ENCODE assay signal across 29 mouse cellular contexts in genomic region chr12:3246091-3246490, GRCm38 (mm10).
DNase-seq lines count a peak whose midpoint lies in the region; ATAC-seq and TF ChIP-seq lines count a peak whose summit lies in the region.
"Had no signal": no experiment of that assay in that cellular context is flagged by ENCODE, and none has a peak within 500 bp of the region (broad histone marks: within the 10 kb centered on the region; RNA-seq: fewer than 3 reads in every experiment).

No protein-coding gene starts in this region.

- TF ChIP-seq EP300 in stomach, postnatal 0 days (optimal IDR thresholded peaks at IDR 0.05): no peak

- H3K27me3 ChIP-seq in hindbrain, embryonic 13.5 days: no peaks in the 10 kb centered on the region
- no peaks in the 10 kb centered on the region for H3K27me3 ChIP-seq in hindbrain, embryonic 11.5 days (ENCODE audit: control insufficient read depth, insufficient read depth, low read length)
- H3K27me3 ChIP-seq in midbrain, embryonic 11.5 days (ENCODE audit: control insufficient read depth, insufficient read depth, low read length): no peaks in the 10 kb centered on the region
- H3K27me3 ChIP-seq in midbrain, embryonic 14.5 days (ENCODE audit: control insufficient read depth, insufficient read depth, low read length): no peaks in the 10 kb centered on the region
- H3K27me3 ChIP-seq in midbrain, postnatal 0 days (ENCODE audit: insufficient read depth, low read length): no peaks in the 10 kb centered on the region
- H3K27me3 ChIP-seq in stomach, postnatal 0 days (ENCODE audit: control insufficient read depth, insufficient read depth, low read length): no peaks in the 10 kb centered on the region
- H3K27me3 ChIP-seq: embryonic facial prominence, embryonic 13.5 days; heart, embryonic 15.5 days; hindbrain, embryonic 15.5 days; intestine, embryonic 15.5 days; liver, embryonic 13.5 days had no signal

- TF ChIP-seq CTCF in midbrain, postnatal 0 days (IDR thresholded peaks at IDR 0.05): no peak
- no peak for TF ChIP-seq CTCF in stomach, postnatal 0 days (IDR thresholded peaks at IDR 0.05; ENCODE audit: low read depth)

- no peaks in the 10 kb centered on the region for H3K4me1 ChIP-seq in hindbrain, embryonic 13.5 days (replicated peaks)
- no peaks in the 10 kb centered on the region for H3K4me1 ChIP-seq in hindbrain, embryonic 11.5 days (replicated peaks; ENCODE audit: control insufficient read depth, insufficient read depth, low read length)
- H3K4me1 ChIP-seq in midbrain, embryonic 11.5 days (ENCODE audit: control insufficient read depth, insufficient read depth, low read length): no peaks in the 10 kb centered on the region
- no peaks in the 10 kb centered on the region for H3K4me1 ChIP-seq in midbrain, embryonic 14.5 days (ENCODE audit: control insufficient read depth, insufficient read depth, low read length)
- H3K4me1 ChIP-seq in midbrain, postnatal 0 days (ENCODE audit: insufficient read depth, low read length): no peaks in the 10 kb centered on the region
- H3K4me1 ChIP-seq in stomach, postnatal 0 days (replicated peaks; ENCODE audit: control insufficient read depth, insufficient read depth): no peaks in the 10 kb centered on the region
- H3K4me1 ChIP-seq: embryonic facial prominence, embryonic 13.5 days; heart, embryonic 15.5 days; hindbrain, embryonic 15.5 days; intestine, embryonic 15.5 days; liver, embryonic 13.5 days had no signal

- no peak for DNase-seq in hindbrain, embryonic 11.5 days (ENCODE audit: low spot score)
- DNase-seq in midbrain, embryonic 11.5 days (ENCODE audit: low spot score, missing footprints): peak; percentile 79
- no peak for DNase-seq in midbrain, embryonic 14.5 days
- no peak for DNase-seq in midbrain, postnatal 0 days (ENCODE audit: low spot score)
- DNase-seq in stomach, postnatal 0 days (ENCODE audit: low spot score): no peak
- no peak for DNase-seq in lung, postnatal 36 days
- DNase-seq: adrenal gland, postnatal 14 days; cerebellum, adult 11 months; cerebellum, adult 9-10 months; cerebellum, postnatal 36 days; embryo, embryonic 11 days; gastrocnemius, postnatal 10 days; kidney, adult 2 months; layer of hippocampus, postnatal 36 days; left cerebral cortex, postnatal 4 days; liver, embryonic 13.5 days; lung, adult 2 months; lung, postnatal 10 days; right cerebral cortex, adult 18-20 months; spleen, adult 18-20 months; thymus, adult 18-20 months; thymus, postnatal 36 days had no signal

- no peak overlapping the region for H3K27ac ChIP-seq in hindbrain, embryonic 13.5 days
- no peak overlapping the region for H3K27ac ChIP-seq in hindbrain, embryonic 11.5 days (ENCODE audit: low read depth, low read length)
- no peak overlapping the region for H3K27ac ChIP-seq in midbrain, embryonic 11.5 days (ENCODE audit: low read depth, low read length)
- H3K27ac ChIP-seq in midbrain, embryonic 14.5 days (replicated peaks; ENCODE audit: low read depth, low read length): no peak overlapping the region
- H3K27ac ChIP-seq in midbrain, postnatal 0 days (ENCODE audit: low read depth, low read length): no peak overlapping the region
- no peak overlapping the region for H3K27ac ChIP-seq in stomach, postnatal 0 days (replicated peaks)
- H3K27ac ChIP-seq: embryonic facial prominence, embryonic 13.5 days; heart, embryonic 15.5 days; hindbrain, embryonic 15.5 days; intestine, embryonic 15.5 days; kidney, postnatal 0 days; liver, embryonic 13.5 days had no signal

- peak; percentile 59; the same call in 1 of the 2 replicates for ATAC-seq in hindbrain, embryonic 13.5 days (ENCODE audit: low FRiP score)
- ATAC-seq in hindbrain, embryonic 11.5 days (ENCODE audit: low FRiP score): no peak
- ATAC-seq in midbrain, embryonic 11.5 days (ENCODE audit: low FRiP score): no peak
- ATAC-seq in midbrain, embryonic 14.5 days (ENCODE audit: low FRiP score, low TSS enrichment): no peak
- peak; percentile 45; the same call in 1 of the 2 replicates for ATAC-seq in midbrain, postnatal 0 days (ENCODE audit: low FRiP score)
- ATAC-seq in stomach, postnatal 0 days (ENCODE audit: low FRiP score, low TSS enrichment): peak; percentile 29; the same call in 1 of the 2 replicates
- ATAC-seq: forebrain, embryonic 16.5 days; intestine, embryonic 15.5 days had no signal

- no peak overlapping the region for H3K4me2 ChIP-seq in hindbrain, embryonic 13.5 days
- no peak overlapping the region for H3K4me2 ChIP-seq in hindbrain, embryonic 11.5 days (replicated peaks; ENCODE audit: low read depth, low read length)
- H3K4me2 ChIP-seq in midbrain, embryonic 11.5 days: no peak overlapping the region
- no peak overlapping the region for H3K4me2 ChIP-seq in midbrain, embryonic 14.5 days (ENCODE audit: low read length)
- H3K4me2 ChIP-seq in midbrain, postnatal 0 days (ENCODE audit: low read depth, low read length, poor library complexity, severe bottlenecking): no peak overlapping the region
- no peak overlapping the region for H3K4me2 ChIP-seq in stomach, postnatal 0 days (replicated peaks; ENCODE audit: low read depth)
- H3K4me2 ChIP-seq: embryonic facial prominence, embryonic 13.5 days; heart, embryonic 15.5 days; hindbrain, embryonic 15.5 days; intestine, embryonic 15.5 days; liver, embryonic 13.5 days had no signal

- no peaks in the 10 kb centered on the region for H3K9me3 ChIP-seq in hindbrain, embryonic 13.5 days
- H3K9me3 ChIP-seq in hindbrain, embryonic 11.5 days (ENCODE audit: control insufficient read depth, low read length): no peaks in the 10 kb centered on the region
- H3K9me3 ChIP-seq in midbrain, embryonic 11.5 days (ENCODE audit: control insufficient read depth, low read length): no peaks in the 10 kb centered on the region
- H3K9me3 ChIP-seq in midbrain, embryonic 14.5 days (ENCODE audit: control insufficient read depth, low read length): no peaks in the 10 kb centered on the region
- H3K9me3 ChIP-seq in midbrain, postnatal 0 days (ENCODE audit: low read length): no peaks in the 10 kb centered on the region
- H3K9me3 ChIP-seq in stomach, postnatal 0 days (ENCODE audit: control insufficient read depth, low read length): no peaks in the 10 kb centered on the region
- H3K9me3 ChIP-seq: embryonic facial prominence, embryonic 13.5 days; heart, embryonic 15.5 days; hindbrain, embryonic 15.5 days; intestine, embryonic 15.5 days; liver, embryonic 13.5 days had no signal

- H3K4me3 ChIP-seq in hindbrain, embryonic 13.5 days: no peak overlapping the region
- H3K4me3 ChIP-seq in hindbrain, embryonic 11.5 days (ENCODE audit: low read depth, low read length): no peak overlapping the region
- H3K4me3 ChIP-seq in midbrain, embryonic 11.5 days (ENCODE audit: low read depth, low read length): no peak overlapping the region
- H3K4me3 ChIP-seq in midbrain, embryonic 14.5 days (replicated peaks; ENCODE audit: low read depth, low read length): no peak overlapping the region
- no peak overlapping the region for H3K4me3 ChIP-seq in midbrain, postnatal 0 days (ENCODE audit: low read depth, low read length)
- H3K4me3 ChIP-seq in stomach, postnatal 0 days (ENCODE audit: low read depth, low read length): no peak overlapping the region
- H3K4me3 ChIP-seq: embryonic facial prominence, embryonic 13.5 days; heart, embryonic 15.5 days; hindbrain, embryonic 15.5 days; intestine, embryonic 15.5 days; liver, embryonic 13.5 days had no signal

- H3K36me3 ChIP-seq in hindbrain, embryonic 13.5 days: peaks cover 31% of the 10 kb centered on the region
- no peaks in the 10 kb centered on the region for H3K36me3 ChIP-seq in hindbrain, embryonic 11.5 days (ENCODE audit: control insufficient read depth, insufficient read depth, low read length)
- H3K36me3 ChIP-seq in midbrain, embryonic 11.5 days (ENCODE audit: control insufficient read depth, insufficient read depth, low read length): peaks cover 6% of the 10 kb centered on the region; the same call in 1 of the 2 replicates
- peaks cover 24% of the 10 kb centered on the region for H3K36me3 ChIP-seq in midbrain, embryonic 14.5 days (ENCODE audit: control insufficient read depth, insufficient read depth, low read length)
- peaks cover 5% of the 10 kb centered on the region; the same call in 1 of the 2 replicates for H3K36me3 ChIP-seq in midbrain, postnatal 0 days (ENCODE audit: insufficient read depth, low read length)
- H3K36me3 ChIP-seq in stomach, postnatal 0 days (ENCODE audit: control insufficient read depth, insufficient read depth, low read length): peaks cover 10% of the 10 kb centered on the region; the same call in 1 of the 2 replicates
- H3K36me3 ChIP-seq: intestine, embryonic 15.5 days had no signal

- 96% methylated on average over 6 of the region's 6 CpGs for WGBS in hindbrain, embryonic 13.5 days
- 93% methylated on average over 6 of the region's 6 CpGs for WGBS in hindbrain, embryonic 11.5 days
- 94% methylated on average over 6 of the region's 6 CpGs for WGBS in midbrain, embryonic 11.5 days
- 97% methylated on average over 6 of the region's 6 CpGs for whole genome bisulfite sequencing in midbrain, embryonic 14.5 days
- WGBS in midbrain, postnatal 0 days: 93% methylated on average over 6 of the region's 6 CpGs
- whole genome bisulfite sequencing in stomach, postnatal 0 days: 93% methylated on average over 6 of the region's 6 CpGs

- no peak overlapping the region for H3K9ac ChIP-seq in hindbrain, embryonic 13.5 days
- H3K9ac ChIP-seq in hindbrain, embryonic 11.5 days (ENCODE audit: low read depth, low read length): no peak overlapping the region
- no peak overlapping the region for H3K9ac ChIP-seq in midbrain, embryonic 11.5 days (ENCODE audit: low read length)
- H3K9ac ChIP-seq in midbrain, embryonic 14.5 days (replicated peaks; ENCODE audit: low read length): no peak overlapping the region
- H3K9ac ChIP-seq in midbrain, postnatal 0 days (replicated peaks; ENCODE audit: low read length, poor library complexity, severe bottlenecking): no peak overlapping the region
- H3K9ac ChIP-seq in stomach, postnatal 0 days (ENCODE audit: low read length): no peak overlapping the region
- H3K9ac ChIP-seq: embryonic facial prominence, embryonic 13.5 days; heart, embryonic 15.5 days; hindbrain, embryonic 15.5 days; intestine, embryonic 15.5 days; liver, embryonic 13.5 days had no signal

Comparison
In these comparisons a context has a peak if more than half of its experiments do, and no peak if none do; other contexts are left out.
1. ATAC-seq: peak in hindbrain, embryonic 13.5 days (single experiment), midbrain, postnatal 0 days (single experiment) and stomach, postnatal 0 days (single experiment); none in hindbrain, embryonic 11.5 days (single experiment), midbrain, embryonic 11.5 days (single experiment) and midbrain, embryonic 14.5 days (single experiment).